Mouse (Mus musculus): Measurements from ENCODE around the gene Abcb5. TPM values are rescaled to one million over a fixed set of nuclear protein-coding genes. Genes with fewer than 3 reads are reported as not detected.

Abcb5 gene
- polyA plus RNA-seq, 1 experiment from 2014 or later, result 0.08 TPM

GRCm38 (mm10) chr12:118836411-118837341, 129.5 kb downstream of the Abcb5 start:
- Histone ChIP-seq H3K27me3 (ENCODE audit: control insufficient read depth, insufficient read depth, low read length) (peaks cover 57% of the 10 kb centered on the region), H3K4me3 (ENCODE audit: control insufficient read depth in 1 of 2, insufficient read depth in 1 of 2, low read depth in 1 of 2, low read length in 2 of 2) (peak overlapping the region; percentile 68 to 70), H3K4me1 (ENCODE audit: control insufficient read depth in 2 of 2, insufficient read depth in 2 of 2, low read length in 2 of 2) (peaks cover 4 to 6% of the 10 kb centered on the region in 2 experiments; a peak in 2 of 4 replicates), H3K9me3 (ENCODE audit: control insufficient read depth, low read length) (no peaks in the 10 kb centered on the region), H3K36me3 (ENCODE audit: control insufficient read depth, insufficient read depth, low read length) (no peaks in the 10 kb centered on the region), H3K9ac (ENCODE audit: low read length) (peak overlapping the region; percentile 64), H3K4me2 (ENCODE audit: low read length) (peak overlapping the region; percentile 94), H3K27ac (replicated peaks in 1 of 2; ENCODE audit: control insufficient read depth in 1 of 2, insufficient read depth in 1 of 2, low read depth in 2 of 2, low read length in 2 of 2) (no peak overlapping the region)
- ATAC-seq (ENCODE audit: insufficient number of reproducible peaks, insufficient read depth, low FRiP score, low read depth), result peak; percentile 73; the same call in 1 of the 2 replicates
- WGBS, result under 1% methylated on average over 61 of the region's 72 CpGs

GRCm38 (mm10) chr12:118829881-118830280, 136.3 kb downstream of the Abcb5 start:
- H3K4me3 ChIP-seq (ENCODE audit: control insufficient read depth in 1 of 2, insufficient read depth in 1 of 2, low read depth in 1 of 2, low read length in 2 of 2), result no peak overlapping the region
- no peaks in the 10 kb centered on the region for H3K4me1 ChIP-seq (ENCODE audit: control insufficient read depth in 2 of 2, insufficient read depth in 2 of 2, low read length in 2 of 2)
- no peak overlapping the region for H3K27ac ChIP-seq (replicated peaks in 1 of 2; ENCODE audit: control insufficient read depth in 1 of 2, insufficient read depth in 1 of 2, low read depth in 2 of 2, low read length in 2 of 2)
- no peak overlapping the region for H3K4me2 ChIP-seq (ENCODE audit: low read length)
- no peaks in the 10 kb centered on the region for H3K27me3 ChIP-seq (ENCODE audit: control insufficient read depth, insufficient read depth, low read length)
- ATAC-seq (ENCODE audit: insufficient number of reproducible peaks, insufficient read depth, low FRiP score, low read depth), result no peak
- H3K9ac ChIP-seq (ENCODE audit: low read length), result no peak overlapping the region
- H3K36me3 ChIP-seq (ENCODE audit: control insufficient read depth, insufficient read depth, low read length), result no peaks in the 10 kb centered on the region
- WGBS, result 76% methylated on average over 6 of the region's 6 CpGs
- H3K9me3 ChIP-seq (ENCODE audit: control insufficient read depth, low read length), result no peaks in the 10 kb centered on the region

Other genes starting within 250 kb of the Abcb5 start
- not detected in 2 replicates for gene Sp8, start 120.1 kb downstream of the Abcb5 start, polyA plus RNA-seq (2014; fragmentation: Nextera tagmentation; extraction: Ambion mirVana)

Data from heart, embryonic 14.5 days (tissue).